In genomic region chr4:95177753-95178152, GRCm38 (mm10) we compare ENCODE assay signal across 19 mouse cellular contexts.
DNase-seq lines count a peak whose midpoint lies in the region; ATAC-seq and TF ChIP-seq lines count a peak whose summit lies in the region.
"Had no signal": no experiment of that assay in that cellular context is flagged by ENCODE, and none has a peak within 500 bp of the region (broad histone marks: within the 10 kb centered on the region; RNA-seq: fewer than 3 reads in every experiment).

No protein-coding gene starts in this region.

- no peaks in the 10 kb centered on the region; the same call in 1 of the 2 replicates for H3K4me1 ChIP-seq in forebrain, embryonic 10.5 days
- H3K4me1 ChIP-seq in forebrain, embryonic 13.5 days, result no peaks in the 10 kb centered on the region
- H3K4me1 ChIP-seq in embryonic fibroblast, embryonic 13.5 days (ENCODE audit: control insufficient read depth, insufficient read depth, low read length), result no peaks in the 10 kb centered on the region
- H3K4me1 ChIP-seq in stomach, postnatal 0 days (replicated peaks; ENCODE audit: control insufficient read depth, insufficient read depth), result no peaks in the 10 kb centered on the region
- peaks cover 4% of the 10 kb centered on the region; the same call in 1 of the 2 replicates for H3K4me1 ChIP-seq in kidney, embryonic 14.5 days (ENCODE audit: control insufficient read depth, insufficient read depth, low read length)
- H3K4me1 ChIP-seq: embryonic facial prominence, embryonic 12.5 days; hindbrain, embryonic 15.5 days had no signal

- 0 out of 2 replicates have a peak overlapping the region, but pooled peaks have one; percentile 5 for H3K27ac ChIP-seq in forebrain, embryonic 10.5 days
- no peak overlapping the region for H3K27ac ChIP-seq in forebrain, embryonic 13.5 days
- H3K27ac ChIP-seq in embryonic fibroblast, embryonic 13.5 days (ENCODE audit: insufficient read depth, low read length), result peak overlapping the region; percentile 7; the same call in 1 of the 2 replicates
- H3K27ac ChIP-seq in stomach, postnatal 0 days (replicated peaks), result no peak overlapping the region
- H3K27ac ChIP-seq in kidney, embryonic 14.5 days (ENCODE audit: low read depth, low read length), result no peak overlapping the region
- H3K27ac ChIP-seq: embryonic facial prominence, embryonic 12.5 days; heart, embryonic 13.5 days; hindbrain, embryonic 15.5 days had no signal

- H3K4me2 ChIP-seq in forebrain, embryonic 13.5 days, result no peak overlapping the region
- no peak overlapping the region for H3K4me2 ChIP-seq in stomach, postnatal 0 days (replicated peaks; ENCODE audit: low read depth)
- H3K4me2 ChIP-seq in kidney, embryonic 14.5 days (replicated peaks; ENCODE audit: low read depth, low read length), result no peak overlapping the region
- H3K4me2 ChIP-seq: embryonic facial prominence, embryonic 12.5 days; heart, embryonic 13.5 days; hindbrain, embryonic 15.5 days had no signal

- no peaks in the 10 kb centered on the region for H3K36me3 ChIP-seq in forebrain, embryonic 10.5 days (replicated peaks)
- no peaks in the 10 kb centered on the region for H3K36me3 ChIP-seq in forebrain, embryonic 13.5 days (ENCODE audit: poor library complexity, severe bottlenecking)
- H3K36me3 ChIP-seq in stomach, postnatal 0 days (ENCODE audit: control insufficient read depth, insufficient read depth, low read length), result no peaks in the 10 kb centered on the region
- H3K36me3 ChIP-seq in kidney, embryonic 14.5 days (ENCODE audit: control insufficient read depth, insufficient read depth, low read length), result no peaks in the 10 kb centered on the region
- H3K36me3 ChIP-seq: embryonic facial prominence, embryonic 12.5 days; heart, embryonic 13.5 days; hindbrain, embryonic 15.5 days had no signal

- no peak overlapping the region for H3K4me3 ChIP-seq in forebrain, embryonic 10.5 days
- no peak overlapping the region for H3K4me3 ChIP-seq in forebrain, embryonic 13.5 days
- H3K4me3 ChIP-seq in embryonic fibroblast, embryonic 13.5 days (ENCODE audit: insufficient read depth, low read length), result no peak overlapping the region
- no peak overlapping the region for H3K4me3 ChIP-seq in stomach, postnatal 0 days (ENCODE audit: low read depth, low read length)
- no peak overlapping the region for H3K4me3 ChIP-seq in kidney, embryonic 14.5 days (ENCODE audit: low read length)
- H3K4me3 ChIP-seq: embryonic facial prominence, embryonic 12.5 days; heart, embryonic 13.5 days; hindbrain, embryonic 15.5 days had no signal

- DNase-seq in forebrain, embryonic 10.5 days (ENCODE audit: extremely low spot score, low spot score), result no peak
- peak; percentile 46 for DNase-seq in ovary, adult 18-20 months (ENCODE audit: low spot score)
- no peak for DNase-seq in ovary, postnatal 14 days (ENCODE audit: low spot score)
- DNase-seq in stomach, postnatal 0 days (ENCODE audit: low spot score), result no peak
- DNase-seq: adrenal gland, postnatal 25 days; cerebellum, adult 2 months; cerebellum, postnatal 10 days; heart, postnatal 36 days had no signal

- no peak for ATAC-seq in forebrain, embryonic 13.5 days
- ATAC-seq in stomach, postnatal 0 days (ENCODE audit: low FRiP score, low TSS enrichment), result peak; percentile 32; the same call in 1 of the 2 replicates
- ATAC-seq in inflammation-experienced regulatory T-cells, adult 6 months, result no peak
- no peak for ATAC-seq in kidney, embryonic 14.5 days (ENCODE audit: low FRiP score, low TSS enrichment)
- ATAC-seq: activated CD4-positive, CD25-positive, alpha-beta regulatory T cell, adult 4 months; forebrain, embryonic 14.5 days; intestine, postnatal 0 days; Patski had no signal

- no peak for TF ChIP-seq POLR2A in embryonic fibroblast, embryonic 13.5 days (IDR thresholded peaks at IDR 0.05; ENCODE audit: low read depth, low read length)

- 84% methylated on average over 2 of the region's 2 CpGs for WGBS in forebrain, embryonic 10.5 days
- 93% methylated on average over 2 of the region's 2 CpGs for WGBS in forebrain, embryonic 13.5 days
- WGBS in stomach, postnatal 0 days, result 66% methylated on average over 2 of the region's 2 CpGs
- WGBS in kidney, embryonic 14.5 days, result 72% methylated on average over 2 of the region's 2 CpGs

- no peaks in the 10 kb centered on the region for H3K9me3 ChIP-seq in forebrain, embryonic 10.5 days
- no peaks in the 10 kb centered on the region for H3K9me3 ChIP-seq in forebrain, embryonic 13.5 days (replicated peaks)
- no peaks in the 10 kb centered on the region for H3K9me3 ChIP-seq in stomach, postnatal 0 days (ENCODE audit: control insufficient read depth, low read length)
- no peaks in the 10 kb centered on the region for H3K9me3 ChIP-seq in kidney, embryonic 14.5 days (ENCODE audit: control insufficient read depth, low read length)
- H3K9me3 ChIP-seq: embryonic facial prominence, embryonic 12.5 days; heart, embryonic 13.5 days; hindbrain, embryonic 15.5 days had no signal

- no peak for TF ChIP-seq CTCF in embryonic fibroblast, embryonic 13.5 days (IDR thresholded peaks at IDR 0.05; ENCODE audit: borderline replicate concordance, insufficient read depth, low read length)
- no peak for TF ChIP-seq CTCF in stomach, postnatal 0 days (IDR thresholded peaks at IDR 0.05; ENCODE audit: low read depth)

- H3K9ac ChIP-seq in forebrain, embryonic 13.5 days, result no peak overlapping the region
- H3K9ac ChIP-seq in stomach, postnatal 0 days (ENCODE audit: low read length), result no peak overlapping the region
- no peak overlapping the region for H3K9ac ChIP-seq in kidney, embryonic 14.5 days (ENCODE audit: low read depth, low read length)
- H3K9ac ChIP-seq: embryonic facial prominence, embryonic 12.5 days; heart, embryonic 13.5 days; hindbrain, embryonic 15.5 days had no signal

- no peak for TF ChIP-seq EP300 in stomach, postnatal 0 days (optimal IDR thresholded peaks at IDR 0.05)

- 0 out of 2 replicates have a peak, but pooled peaks cover 2% of the 10 kb centered on the region for H3K27me3 ChIP-seq in forebrain, embryonic 10.5 days (ENCODE audit: poor library complexity, severe bottlenecking)
- H3K27me3 ChIP-seq in forebrain, embryonic 13.5 days, result 0 out of 2 replicates have a peak, but pooled peaks cover 5% of the 10 kb centered on the region
- H3K27me3 ChIP-seq in stomach, postnatal 0 days (ENCODE audit: control insufficient read depth, insufficient read depth, low read length), result no peaks in the 10 kb centered on the region
- H3K27me3 ChIP-seq in kidney, embryonic 14.5 days (ENCODE audit: control insufficient read depth, insufficient read depth, low read length), result no peaks in the 10 kb centered on the region
- H3K27me3 ChIP-seq: embryonic facial prominence, embryonic 12.5 days; heart, embryonic 13.5 days; hindbrain, embryonic 15.5 days; Patski had no signal

Comparison
In these comparisons a context has a peak if more than half of its experiments do, and no peak if none do; other contexts are left out.
1. H3K27ac ChIP-seq: peak in forebrain, embryonic 10.5 days (single experiment) and embryonic fibroblast, embryonic 13.5 days (single experiment); none in forebrain, embryonic 13.5 days (single experiment), stomach, postnatal 0 days (single experiment) and kidney, embryonic 14.5 days (single experiment).